Mouse (Mus musculus) retina, postnatal 7 days (tissue): ENCODE measurements at regions not wholly inside any gene's neighbourhood (a gene's known extent, or its start where the extent isn't known, plus 50 kb on each side); places are given as distances from the start of the nearest gene placed in this dataset.

Source experiments
- DNase-seq: peaks from one replicate; pipeline ENCODE4 v3.0.0-alpha.2; 2012; ENCODE audit warnings: low read depth, low spot score

GRCm38 (mm10) chr3:39571444-39572237 is 684.9 kb downstream of the Fat4 start:
- no peak for DNase-seq

- DNase-seq = no peak
These were observed 688.5 kb downstream of the Fat4 start for GRCm38 (mm10) chr3:39575200-39575599.

- DNase-seq = no peak
These were observed 704.6 kb downstream of the Fat4 start for GRCm38 (mm10) chr3:39591312-39591711.

- DNase-seq = no peak
These were observed 705.8 kb downstream of the Fat4 start for GRCm38 (mm10) chr3:39592349-39593117.

GRCm38 (mm10) chr3:39609937-39610336 is 723.2 kb downstream of the Fat4 start:
- no peak for DNase-seq

- DNase-seq = no peak
These were observed 725.7 kb downstream of the Fat4 start for GRCm38 (mm10) chr3:39612408-39612807.

- DNase-seq = no peak
These were observed 751.2 kb downstream of the Fat4 start for GRCm38 (mm10) chr3:39637924-39638323.

GRCm38 (mm10) chr3:39643194-39643593 is 756.5 kb downstream of the Fat4 start:
- DNase-seq = no peak

- no peak for DNase-seq
These were observed 780.1 kb downstream of the Fat4 start for GRCm38 (mm10) chr3:39666817-39667216.

GRCm38 (mm10) chr3:39669145-39669544 is 782.4 kb downstream of the Fat4 start:
- no peak for DNase-seq

- DNase-seq = no peak
These were observed 787.3 kb downstream of the Fat4 start for GRCm38 (mm10) chr3:39673997-39674396.

- DNase-seq = no peak
These were observed 788.2 kb downstream of the Fat4 start for GRCm38 (mm10) chr3:39674927-39675326.

- no peak for DNase-seq
These were observed 818.9 kb downstream of the Fat4 start for GRCm38 (mm10) chr3:39705610-39706009.

GRCm38 (mm10) chr3:39712795-39713709 is 818.0 kb upstream of the Intu start:
- no peak for DNase-seq

- DNase-seq = no peak
These were observed 817.0 kb upstream of the Intu start for GRCm38 (mm10) chr3:39714056-39714592.

GRCm38 (mm10) chr3:39718946-39719545 is 812.0 kb upstream of the Intu start:
- DNase-seq = no peak

GRCm38 (mm10) chr3:39725755-39726154 is 805.3 kb upstream of the Intu start:
- no peak for DNase-seq

GRCm38 (mm10) chr3:39736639-39737038 is 794.4 kb upstream of the Intu start:
- no peak for DNase-seq

- DNase-seq = no peak
These were observed 785.1 kb upstream of the Intu start for GRCm38 (mm10) chr3:39745947-39746346.

GRCm38 (mm10) chr3:39768981-39769568 is 762.0 kb upstream of the Intu start:
- no peak for DNase-seq
